Mouse (Mus musculus) neural tube, embryonic 13.5 days (tissue): Measurements from ENCODE around the gene Ifrd2. TPM values are rescaled to one million over a fixed set of nuclear protein-coding genes. Genes with fewer than 3 reads are reported as not detected.
A peak's percentile ranks its signal among the peaks of the same experiment; 100 is the strongest.

Source experiments
- ATAC-seq: fragments of 200-750 bp; cut with Nextera tagmentation; 2 replicates; pipeline ENCODE4 v1.8.0; 2017; ENCODE audit warnings: low read depth, mild to moderate bottlenecking, moderate TSS enrichment, moderate library complexity
- H3K27ac ChIP-seq: fragments of 300-500 bp; sonication (generic); replicated peaks from 2 replicates; pipeline ENCODE4 v1.5.1; 2015; ENCODE audit warnings: moderate library complexity, mild to moderate bottlenecking, inconsistent platforms
- H3K27me3 ChIP-seq: fragments of 300-500 bp; sonication (generic); 2 replicates; pipeline ENCODE4 v1.6.1; 2015; ENCODE audit warnings: mild to moderate bottlenecking, inconsistent platforms
- H3K36me3 ChIP-seq: fragments of 300-500 bp; sonication (generic); 2 replicates; pipeline ENCODE4 v1.6.1; 2015; ENCODE audit warnings: mild to moderate bottlenecking, inconsistent platforms
- H3K4me1 ChIP-seq: fragments of 300-500 bp; sonication (generic); replicated peaks from 2 replicates; pipeline ENCODE4 v1.6.1; 2015; ENCODE audit warnings: inconsistent platforms
- H3K4me2 ChIP-seq: fragments of 300-500 bp; sonication (generic); 2 replicates; pipeline ENCODE4 v1.6.1; 2015; ENCODE audit warnings: inconsistent platforms, mild to moderate bottlenecking, moderate library complexity
- H3K4me3 ChIP-seq: fragments of 300-500 bp; sonication (generic); 2 replicates; pipeline ENCODE4 v1.5.1; 2015; ENCODE audit warnings: mild to moderate bottlenecking, inconsistent platforms
- H3K9ac ChIP-seq: fragments of 300-500 bp; sonication (generic); 2 replicates; pipeline ENCODE4 v1.6.1; 2015; ENCODE audit warnings: moderate library complexity, mild to moderate bottlenecking, inconsistent platforms
- H3K9me3 ChIP-seq: fragments of 300-500 bp; sonication (generic); 2 replicates; pipeline ENCODE4 v1.6.1; 2016; ENCODE audit warnings: inconsistent platforms
- WGBS: fragments of 180-500 bp; shearing (Covaris S2); methylation state at CpG from one replicate; pipeline ENCODE4 v1.1.7; 2015; 5-methylcytosine and 5-hydroxymethylcytosine counted together
- polyA plus RNA-seq: library from polyadenylated mRNA; unstranded; fragments of >200 nt; fragmentation: Nextera tagmentation; extraction: Ambion mirVana; gene quantifications from 2 replicates; pipeline ENCODE4 v1.2.1, GENCODE M21; 2015

The Ifrd2 gene
- polyA plus RNA-seq, 1 experiment from 2014 or later = 13.5 TPM

- peaks cover 97% of the 10 kb centered on the region for H3K4me1 ChIP-seq
- peak overlapping the region; percentile 98 for H3K27ac ChIP-seq
- peak overlapping the region; percentile 96 for H3K9ac ChIP-seq
- peaks cover 4% of the 10 kb centered on the region; the same call in 1 of the 2 replicates for H3K36me3 ChIP-seq
- WGBS = 6% methylated on average over 14 of the region's 14 CpGs
- peak overlapping the region; percentile 85 for H3K4me3 ChIP-seq
- peak; percentile 5 for ATAC-seq
- H3K9me3 ChIP-seq = no peaks in the 10 kb centered on the region
- H3K4me2 ChIP-seq = peak overlapping the region; percentile 99
- no peaks in the 10 kb centered on the region for H3K27me3 ChIP-seq
Observed at GRCm38 (mm10) chr9:107629901-107630425, 42.5 kb downstream of the Ifrd2 start.

DNA sequence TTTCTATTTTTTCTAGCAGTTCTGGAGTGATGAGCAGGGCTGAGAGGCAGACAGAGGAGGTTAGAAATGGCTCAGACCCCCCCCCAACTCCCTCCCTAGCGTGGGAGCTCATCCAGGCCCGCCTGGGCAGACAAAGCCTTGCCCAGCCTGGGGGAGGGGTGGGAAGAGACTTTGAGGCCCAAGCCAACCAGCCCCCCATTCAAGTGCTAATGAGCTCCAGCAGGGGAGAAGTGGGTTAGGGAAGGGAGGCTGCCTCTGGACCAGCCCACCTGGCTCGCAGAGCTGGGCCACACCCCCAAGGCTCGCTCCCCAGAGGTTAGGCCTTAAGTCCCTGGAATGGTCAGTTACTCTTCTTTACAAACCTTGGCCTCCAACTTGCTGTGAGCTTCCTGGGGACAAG lies 43.1 kb downstream of the Ifrd2 start:
- peak; percentile 21 for ATAC-seq
- peaks cover 2% of the 10 kb centered on the region; the same call in 1 of the 2 replicates for H3K36me3 ChIP-seq
- peak overlapping the region; percentile 85 for H3K4me3 ChIP-seq
- H3K27ac ChIP-seq = peak overlapping the region; percentile 98
- WGBS = 3% methylated on average over 4 of the region's 4 CpGs
- H3K9ac ChIP-seq = peak overlapping the region; percentile 96
- H3K9me3 ChIP-seq = no peaks in the 10 kb centered on the region
- H3K4me1 ChIP-seq = peaks cover 93% of the 10 kb centered on the region
- H3K4me2 ChIP-seq = peak overlapping the region; percentile 99
- no peaks in the 10 kb centered on the region for H3K27me3 ChIP-seq

- no peaks in the 10 kb centered on the region for H3K9me3 ChIP-seq
- no peaks in the 10 kb centered on the region for H3K27me3 ChIP-seq
- peaks cover 93% of the 10 kb centered on the region for H3K4me1 ChIP-seq
- H3K4me2 ChIP-seq = peak overlapping the region; percentile 99
- H3K36me3 ChIP-seq = no peaks in the 10 kb centered on the region
- H3K9ac ChIP-seq = peak overlapping the region; percentile 96
- 32% methylated on average over 9 of the region's 9 CpGs for WGBS
- peak overlapping the region; percentile 85 for H3K4me3 ChIP-seq
- H3K27ac ChIP-seq = peak overlapping the region; percentile 98
- no peak for ATAC-seq
Observed at GRCm38 (mm10) chr9:107631311-107631826, 43.9 kb downstream of the Ifrd2 start.

GRCm38 (mm10) chr9:107631861-107632260 lies 44.4 kb downstream of the Ifrd2 start:
- Histone ChIP-seq H3K9ac (peak overlapping the region; percentile 96), H3K4me3 (peak overlapping the region; percentile 85)
- WGBS = 70% methylated on average over 8 of the region's 8 CpGs

GRCm38 (mm10) chr9:107632478-107632877 lies 45.0 kb downstream of the Ifrd2 start:
- Histone ChIP-seq H3K36me3 (no peaks in the 10 kb centered on the region), H3K4me2 (peak overlapping the region; percentile 99), H3K9me3 (no peaks in the 10 kb centered on the region), H3K27me3 (no peaks in the 10 kb centered on the region), H3K4me1 (peaks cover 92% of the 10 kb centered on the region), H3K9ac (peak overlapping the region; percentile 96), H3K27ac (peak overlapping the region; percentile 98), H3K4me3 (peak overlapping the region; percentile 85)
- no peak for ATAC-seq
- WGBS = 24% methylated on average over 6 of the region's 6 CpGs

More at GRCm38 (mm10) chr9:107631861-107632260, 44.4 kb downstream of the Ifrd2 start:
- H3K27me3 ChIP-seq = no peaks in the 10 kb centered on the region
- H3K4me1 ChIP-seq = peaks cover 92% of the 10 kb centered on the region
- no peaks in the 10 kb centered on the region for H3K36me3 ChIP-seq
- ATAC-seq = no peak
- H3K4me2 ChIP-seq = peak overlapping the region; percentile 99
- H3K9me3 ChIP-seq = no peaks in the 10 kb centered on the region
- H3K27ac ChIP-seq = peak overlapping the region; percentile 98

GRCm38 (mm10) chr9:107633091-107633660 lies 45.7 kb downstream of the Ifrd2 start:
- H3K4me3 ChIP-seq = peak overlapping the region; percentile 85
- H3K9me3 ChIP-seq = no peaks in the 10 kb centered on the region
- H3K36me3 ChIP-seq = no peaks in the 10 kb centered on the region
- H3K27ac ChIP-seq = peak overlapping the region; percentile 98
- no peaks in the 10 kb centered on the region for H3K27me3 ChIP-seq
- WGBS = 2% methylated on average over 33 of the region's 33 CpGs
- peak overlapping the region; percentile 99 for H3K4me2 ChIP-seq
- H3K4me1 ChIP-seq = peaks cover 90% of the 10 kb centered on the region
- peak overlapping the region; percentile 96 for H3K9ac ChIP-seq
- ATAC-seq = no peak

- no peaks in the 10 kb centered on the region for H3K36me3 ChIP-seq
- peak overlapping the region; percentile 99 for H3K4me2 ChIP-seq
- no peak for ATAC-seq
- peak overlapping the region; percentile 85 for H3K4me3 ChIP-seq
- H3K27me3 ChIP-seq = no peaks in the 10 kb centered on the region
- WGBS = 1% methylated on average over 15 of the region's 15 CpGs
- no peaks in the 10 kb centered on the region for H3K9me3 ChIP-seq
- peak overlapping the region; percentile 96 for H3K9ac ChIP-seq
- peaks cover 83% of the 10 kb centered on the region for H3K4me1 ChIP-seq
- peak overlapping the region; percentile 98 for H3K27ac ChIP-seq
Observed at GRCm38 (mm10) chr9:107633661-107634405, 46.4 kb downstream of the Ifrd2 start.

DNA sequence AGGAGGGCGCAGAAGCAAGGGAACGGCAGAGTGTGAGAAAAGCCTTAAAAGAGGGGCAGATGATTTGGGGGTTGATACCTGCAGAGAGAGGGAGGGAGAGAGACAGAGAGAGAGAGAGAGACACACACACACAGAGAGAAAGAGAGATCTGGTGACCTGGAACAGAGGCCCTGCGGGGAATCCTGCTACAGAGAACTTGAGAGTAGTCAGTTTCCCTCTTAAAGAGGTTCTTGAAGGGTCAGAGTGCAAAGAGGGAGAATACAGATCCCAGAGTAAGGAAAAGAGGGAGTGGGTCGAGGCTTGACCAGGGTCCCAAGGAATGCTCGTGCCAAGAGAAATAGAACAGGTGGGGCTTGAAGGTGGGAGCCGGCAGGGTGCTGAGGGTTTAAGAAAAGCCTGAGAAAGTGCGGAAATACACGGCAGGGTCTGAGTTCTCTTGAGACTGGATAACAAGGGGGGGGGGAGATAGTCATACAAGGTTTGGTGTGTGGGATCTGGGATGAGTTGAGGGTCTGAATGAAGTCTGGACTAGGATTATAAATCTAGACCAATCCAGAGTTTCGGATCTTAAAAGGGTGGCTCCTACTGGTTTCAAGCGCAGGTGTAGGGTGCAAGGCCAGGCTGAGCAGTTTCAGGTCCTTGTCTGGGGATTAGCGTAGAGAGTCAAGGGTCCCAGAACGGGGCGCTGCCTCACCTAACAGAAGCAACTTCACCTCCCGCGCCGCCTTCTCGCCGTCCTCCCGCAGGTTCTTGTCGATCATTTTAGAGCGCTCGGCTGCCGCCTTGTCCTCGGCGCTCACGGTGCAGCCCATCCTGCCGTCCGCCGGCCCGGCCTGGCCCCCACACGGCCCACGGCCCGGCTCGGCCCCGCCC lies 47.2 kb downstream of the Ifrd2 start:
- H3K4me2 ChIP-seq = peak overlapping the region; percentile 99
- peak overlapping the region; percentile 85 for H3K4me3 ChIP-seq
- peak overlapping the region; percentile 98 for H3K27ac ChIP-seq
- under 1% methylated on average over 35 of the region's 35 CpGs for WGBS
- H3K9ac ChIP-seq = peak overlapping the region; percentile 96
- no peaks in the 10 kb centered on the region for H3K27me3 ChIP-seq
- H3K4me1 ChIP-seq = peaks cover 75% of the 10 kb centered on the region
- H3K36me3 ChIP-seq = no peaks in the 10 kb centered on the region
- H3K9me3 ChIP-seq = no peaks in the 10 kb centered on the region
- no peak for ATAC-seq

DNA sequence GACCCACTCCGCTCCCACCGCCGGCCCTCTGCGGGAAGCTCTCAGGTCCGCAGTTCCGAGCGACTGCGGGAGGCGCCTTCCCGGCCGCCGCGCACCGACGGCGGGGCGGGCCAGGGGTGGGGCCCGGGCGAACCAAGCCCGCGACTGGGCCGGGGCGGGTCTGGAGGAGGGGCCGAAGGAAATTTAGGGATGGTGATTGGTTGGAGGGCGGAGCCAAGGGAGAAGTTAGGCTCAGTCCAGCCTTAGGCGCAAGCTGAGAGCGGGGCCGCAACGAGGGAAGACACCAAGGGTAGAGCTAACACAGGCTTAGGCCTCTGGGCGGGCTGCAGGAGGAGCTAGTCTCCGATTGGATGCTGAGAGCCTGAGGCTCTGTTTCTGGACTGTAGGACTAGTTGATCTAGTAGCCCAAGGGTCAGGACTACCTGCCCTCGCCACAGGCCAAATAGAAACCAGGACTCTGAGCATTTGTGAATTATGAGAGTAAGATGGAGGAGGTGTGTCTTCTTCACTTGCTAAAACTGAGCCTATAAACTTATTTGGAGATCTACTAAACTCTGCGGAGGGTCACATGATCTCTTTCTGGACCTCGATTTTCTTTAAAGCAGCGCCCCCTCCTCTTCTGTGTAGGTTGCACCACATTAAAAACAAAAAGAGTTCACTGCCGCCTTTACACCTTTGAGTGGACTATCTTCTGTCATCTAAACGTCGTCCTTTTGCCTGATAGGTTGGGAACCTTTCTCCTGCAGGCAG lies 48.0 kb downstream of the Ifrd2 start, which contains the start of gene Gnai2:
Gene Gnai2, minus strand, starts transcription at position 89 of the 750 bp plus-strand sequence.
- ATAC-seq = peak; percentile 87
- peak within 1 kb of the TSS; percentile 96 for H3K9ac ChIP-seq
- WGBS = 3% methylated on average over 38 of the region's 38 CpGs

GRCm38 (mm10) chr9:107637070-107637469 lies 49.6 kb downstream of the Ifrd2 start:
- Histone ChIP-seq H3K27ac (peak overlapping the region; percentile 81), H3K4me2 (peak overlapping the region; percentile 37), H3K9ac (peak overlapping the region; percentile 35; the same call in 1 of the 2 replicates), H3K9me3 (no peaks in the 10 kb centered on the region), H3K27me3 (no peaks in the 10 kb centered on the region), H3K4me1 (peaks cover 51% of the 10 kb centered on the region), H3K36me3 (no peaks in the 10 kb centered on the region), H3K4me3 (no peak overlapping the region)
- WGBS = 13% methylated on average over 7 of the region's 7 CpGs
- peak; percentile 17 for ATAC-seq

More for the DNA sequence above, 48.0 kb downstream of the Ifrd2 start, which contains the start of gene Gnai2:
- peaks cover 67% of the 10 kb centered on the region for H3K4me1 ChIP-seq
- H3K9me3 ChIP-seq = no peaks in the 10 kb centered on the region
- H3K4me2 ChIP-seq = peak within 1 kb of the TSS; percentile 99
- peak within 1 kb of the TSS; percentile 98 for H3K27ac ChIP-seq
- peak within 1 kb of the TSS; percentile 85 for H3K4me3 ChIP-seq
- no peaks in the 10 kb centered on the region for H3K27me3 ChIP-seq
- H3K36me3 ChIP-seq = no peaks in the 10 kb centered on the region
